Mouse (Mus musculus) C2C12 (cell line): ENCODE results near the gene Mccc2. TPM values are rescaled to one million over a fixed set of nuclear protein-coding genes. Genes with fewer than 3 reads are reported as not detected.

Experiments
- H3K27me3 ChIP-seq: one replicate; pipeline ENCODE4 v1.6.1; 2011; ENCODE audit not compliant: control insufficient read depth, insufficient read depth, insufficient read length
- H3K36me3 ChIP-seq: one replicate; pipeline ENCODE4 v1.6.1; 2011; ENCODE audit not compliant: control insufficient read depth, insufficient read depth
- H3K4me3 ChIP-seq: one replicate; pipeline ENCODE4 v1.5.1; 2011; ENCODE audit warnings: mild to moderate bottlenecking, control low read depth; ENCODE audit not compliant: poor library complexity, insufficient read depth, severe bottlenecking
- H3K79me2 ChIP-seq: one replicate; pipeline ENCODE4 v1.6.1; 2011; ENCODE audit not compliant: control insufficient read depth, insufficient read depth
- H3K79me3 ChIP-seq: one replicate; pipeline ENCODE4 v1.6.1; 2011; ENCODE audit warnings: low read depth, control low read depth
- H3ac ChIP-seq: one replicate; pipeline ENCODE3; 2011; ENCODE audit warnings: low read depth; ENCODE audit not compliant: control insufficient read depth, insufficient read length
- CEBPB ChIP-seq: IDR thresholded peaks from one replicate; pipeline ENCODE4 v1.6.1; 2011; ENCODE audit warnings: low read depth, mild to moderate bottlenecking, control low read depth, moderate library complexity
- CTCF ChIP-seq: IDR thresholded peaks from one replicate; pipeline ENCODE4 v1.5.1; 2011; ENCODE audit not compliant: control insufficient read depth, insufficient read depth, insufficient read length
- FOSL1 ChIP-seq: IDR thresholded peaks from one replicate; pipeline ENCODE4 v1.8.0; 2011; ENCODE audit warnings: mild to moderate bottlenecking, low read length; ENCODE audit not compliant: poor library complexity, insufficient read depth, severe bottlenecking
- MAX ChIP-seq: IDR thresholded peaks from one replicate; pipeline ENCODE4 v1.6.1; 2011; ENCODE audit warnings: mild to moderate bottlenecking, control low read depth
- MYOD1 ChIP-seq: IDR thresholded peaks from one replicate; pipeline ENCODE4 v1.6.1; 2011; ENCODE audit warnings: low read depth; ENCODE audit not compliant: control insufficient read depth, insufficient read length
- MYOG ChIP-seq: IDR thresholded peaks from one replicate; pipeline ENCODE4 v1.6.1; 2011; ENCODE audit not compliant: control insufficient read depth, insufficient read length; ENCODE audit errors: extremely low read depth
- USF1 ChIP-seq: IDR thresholded peaks from one replicate; pipeline ENCODE4 v1.6.1; 2011; ENCODE audit warnings: low read depth, mild to moderate bottlenecking, control low read depth, moderate library complexity
- polyA plus RNA-seq: library from polyadenylated mRNA; unstranded; fragments of >200 nt; fragmentation: generic; extraction: Trizol; gene quantifications from one replicate; pipeline ENCODE4 v1.2.1, GENCODE M21; 2012; ENCODE audit warnings: missing spikeins

The Mccc2 gene
- polyA plus RNA-seq, 1 experiment, result 7.8 TPM

- no peak overlapping the region for H3ac ChIP-seq
- no peaks in the 10 kb centered on the region for H3K79me3 ChIP-seq
- H3K4me3 ChIP-seq, result no peak overlapping the region
- no peaks in the 10 kb centered on the region for H3K79me2 ChIP-seq
- no peaks in the 10 kb centered on the region for H3K36me3 ChIP-seq
- TF ChIP-seq MYOG (no peak), CEBPB (no peak), FOSL1 (no peak), MAX (no peak), CTCF (no peak), USF1 (no peak), MYOD1 (no peak)
- no peaks in the 10 kb centered on the region for H3K27me3 ChIP-seq
Measured at GRCm38 (mm10) chr13:99938606-99939319, 76.7 kb downstream of the Mccc2 start.

- TF ChIP-seq MYOG (no peak), MAX (no peak), MYOD1 (no peak), FOSL1 (no peak), USF1 (no peak), CEBPB (no peak), CTCF (no peak)
- no peaks in the 10 kb centered on the region for H3K27me3 ChIP-seq
- no peaks in the 10 kb centered on the region for H3K79me2 ChIP-seq
- no peak overlapping the region for H3ac ChIP-seq
- H3K4me3 ChIP-seq, result no peak overlapping the region
- H3K36me3 ChIP-seq, result no peaks in the 10 kb centered on the region
- no peaks in the 10 kb centered on the region for H3K79me3 ChIP-seq
Measured at GRCm38 (mm10) chr13:99937741-99938140, 77.7 kb downstream of the Mccc2 start.

GRCm38 (mm10) chr13:99932406-99932805 is 83.0 kb downstream of the Mccc2 start:
- TF ChIP-seq CTCF (no peak), MYOD1 (no peak), FOSL1 (no peak), USF1 (no peak), MAX (no peak), MYOG (no peak), CEBPB (no peak)
- no peaks in the 10 kb centered on the region for H3K79me2 ChIP-seq
- no peaks in the 10 kb centered on the region for H3K27me3 ChIP-seq
- no peaks in the 10 kb centered on the region for H3K36me3 ChIP-seq
- no peaks in the 10 kb centered on the region for H3K79me3 ChIP-seq
- no peak overlapping the region for H3ac ChIP-seq
- H3K4me3 ChIP-seq, result no peak overlapping the region

GRCm38 (mm10) chr13:99931502-99931901 is 83.9 kb downstream of the Mccc2 start:
- no peak overlapping the region for H3ac ChIP-seq
- TF ChIP-seq MYOD1, result no peak
- no peak for TF ChIP-seq MYOG
- TF ChIP-seq CEBPB, result no peak
- no peak for TF ChIP-seq MAX
- no peak for TF ChIP-seq CTCF
- no peak for TF ChIP-seq USF1
- no peak for TF ChIP-seq FOSL1
- no peaks in the 10 kb centered on the region for H3K79me3 ChIP-seq
- no peaks in the 10 kb centered on the region for H3K79me2 ChIP-seq
- no peaks in the 10 kb centered on the region for H3K27me3 ChIP-seq
- H3K4me3 ChIP-seq, result no peak overlapping the region
- no peaks in the 10 kb centered on the region for H3K36me3 ChIP-seq

DNA sequence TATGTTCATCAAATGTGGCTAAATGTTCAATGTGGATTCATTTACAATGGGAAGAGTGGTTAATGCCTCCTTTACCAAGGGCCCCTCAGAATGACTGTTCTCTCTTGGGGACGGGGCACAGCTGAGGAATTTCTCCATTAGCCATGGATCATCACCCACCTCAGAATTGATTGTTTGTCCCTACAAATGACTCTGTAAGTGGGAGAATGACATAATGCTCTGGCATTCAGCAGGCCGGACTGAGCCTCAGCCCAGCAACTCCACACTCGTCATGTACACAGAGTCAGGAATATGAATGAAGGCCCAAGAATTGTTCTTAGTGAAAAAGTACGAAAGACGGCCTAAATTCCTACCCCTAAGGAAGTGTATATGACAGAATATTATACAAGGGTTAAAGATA is 89.2 kb downstream of the Mccc2 start:
- H3K79me3 ChIP-seq, result no peaks in the 10 kb centered on the region
- H3K27me3 ChIP-seq, result no peaks in the 10 kb centered on the region
- TF ChIP-seq CEBPB (no peak), MYOG (no peak), FOSL1 (no peak), USF1 (no peak), MYOD1 (no peak), CTCF (no peak), MAX (no peak)
- no peaks in the 10 kb centered on the region for H3K79me2 ChIP-seq
- no peak overlapping the region for H3ac ChIP-seq
- H3K4me3 ChIP-seq, result no peak overlapping the region
- no peaks in the 10 kb centered on the region for H3K36me3 ChIP-seq

GRCm38 (mm10) chr13:99915632-99916031 is 99.8 kb downstream of the Mccc2 start:
- TF ChIP-seq MYOG, result no peak
- TF ChIP-seq MYOD1, result no peak
- TF ChIP-seq FOSL1, result no peak
- TF ChIP-seq MAX, result no peak
- TF ChIP-seq CEBPB, result no peak
- no peak for TF ChIP-seq USF1
- TF ChIP-seq CTCF, result no peak
- H3K79me3 ChIP-seq, result no peaks in the 10 kb centered on the region
- no peaks in the 10 kb centered on the region for H3K36me3 ChIP-seq
- H3K4me3 ChIP-seq, result no peak overlapping the region
- H3ac ChIP-seq, result no peak overlapping the region
- H3K79me2 ChIP-seq, result no peaks in the 10 kb centered on the region
- H3K27me3 ChIP-seq, result peaks cover 8% of the 10 kb centered on the region
